Mouse (Mus musculus) erythroblast, embryonic 14.5 days (primary cell): ENCODE results near the gene Sbf1.

Source experiments
- GATA1 ChIP-seq: IDR thresholded peaks from 2 replicates; pipeline ENCODE4 v1.6.1; 2012; ENCODE audit warnings: low read length, inconsistent platforms, mixed read lengths
- TAL1 ChIP-seq: IDR thresholded peaks from 3 replicates; pipeline ENCODE4 v1.6.1; 2012; ENCODE audit warnings: low read length, inconsistent platforms, mixed read lengths

DNA sequence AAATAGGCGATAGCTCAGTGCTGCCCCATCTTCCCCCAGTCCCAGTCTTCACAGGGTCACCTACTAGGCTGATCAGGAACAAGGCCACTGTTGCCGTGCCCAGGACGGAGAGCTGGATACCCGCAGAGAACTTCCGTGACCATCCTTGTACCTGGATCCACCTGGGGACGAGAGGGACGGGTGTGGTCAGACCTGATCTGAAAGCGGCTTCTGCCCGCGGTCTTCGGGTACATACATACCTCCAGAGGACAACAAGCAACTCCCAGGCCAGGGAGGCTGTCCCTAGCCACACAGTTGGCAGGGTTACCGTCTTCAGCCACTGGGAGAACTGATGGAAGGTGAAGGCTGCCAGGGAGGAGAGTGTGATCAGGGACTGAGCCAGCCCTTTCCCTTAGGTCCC lies 37.7 kb upstream of the Sbf1 start:
- TF ChIP-seq TAL1 (no peak), GATA1 (no peak)
